Mouse (Mus musculus): ENCODE measurements around the gene Cacna2d1.

GRCm38 (mm10) chr5:16314242-16314641 lies 379.8 kb downstream of the Cacna2d1 start:
- TF ChIP-seq POLR2A (IDR thresholded peaks at IDR 0.05; ENCODE audit: insufficient read depth, low read depth, low read length) (no peak), CTCF (IDR thresholded peaks at IDR 0.05; ENCODE audit: insufficient read depth, low read depth, low read length) (no peak)
